Mouse (Mus musculus) bone marrow macrophage, adult 2 months (primary cell): ENCODE measurements around the gene Tcf25.

ENCODE experiments used
- CTCF ChIP-seq: IDR thresholded peaks from 2 replicates; pipeline ENCODE4 v1.5.1; 2012; ENCODE audit warnings: low read depth, mild to moderate bottlenecking, low read length, moderate library complexity
- POLR2A ChIP-seq: IDR thresholded peaks from 2 replicates; pipeline ENCODE4 v1.6.1; 2012; ENCODE audit warnings: mild to moderate bottlenecking, low read depth, low read length, borderline replicate concordance

DNA sequence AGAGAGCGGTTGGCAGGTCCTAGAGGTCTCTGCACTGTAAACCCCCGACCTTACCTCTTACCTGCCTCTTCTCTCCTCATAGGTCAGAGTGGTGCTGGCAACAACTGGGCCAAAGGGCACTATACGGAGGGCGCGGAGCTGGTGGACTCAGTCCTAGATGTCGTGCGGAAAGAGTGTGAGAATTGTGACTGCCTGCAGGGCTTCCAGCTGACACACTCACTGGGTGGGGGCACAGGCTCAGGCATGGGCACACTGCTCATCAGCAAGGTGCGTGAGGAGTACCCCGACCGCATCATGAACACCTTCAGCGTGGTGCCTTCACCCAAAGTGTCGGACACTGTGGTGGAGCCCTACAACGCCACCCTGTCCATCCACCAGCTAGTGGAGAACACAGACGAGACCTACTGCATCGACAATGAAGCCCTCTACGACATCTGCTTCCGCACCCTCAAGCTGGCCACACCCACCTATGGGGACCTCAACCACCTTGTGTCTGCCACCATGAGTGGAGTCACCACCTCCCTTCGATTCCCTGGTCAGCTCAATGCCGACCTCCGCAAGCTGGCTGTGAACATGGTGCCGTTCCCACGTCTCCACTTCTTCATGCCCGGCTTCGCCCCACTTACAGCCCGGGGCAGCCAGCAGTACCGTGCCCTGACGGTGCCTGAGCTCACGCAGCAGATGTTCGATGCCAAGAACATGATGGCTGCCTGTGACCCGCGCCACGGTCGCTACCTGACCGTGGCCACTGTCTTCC lies 47.1 kb downstream of the Tcf25 start:
- TF ChIP-seq POLR2A (no peak), CTCF (no peak)
